Mouse (Mus musculus): ENCODE results near the gene Eva1b.

DNA sequence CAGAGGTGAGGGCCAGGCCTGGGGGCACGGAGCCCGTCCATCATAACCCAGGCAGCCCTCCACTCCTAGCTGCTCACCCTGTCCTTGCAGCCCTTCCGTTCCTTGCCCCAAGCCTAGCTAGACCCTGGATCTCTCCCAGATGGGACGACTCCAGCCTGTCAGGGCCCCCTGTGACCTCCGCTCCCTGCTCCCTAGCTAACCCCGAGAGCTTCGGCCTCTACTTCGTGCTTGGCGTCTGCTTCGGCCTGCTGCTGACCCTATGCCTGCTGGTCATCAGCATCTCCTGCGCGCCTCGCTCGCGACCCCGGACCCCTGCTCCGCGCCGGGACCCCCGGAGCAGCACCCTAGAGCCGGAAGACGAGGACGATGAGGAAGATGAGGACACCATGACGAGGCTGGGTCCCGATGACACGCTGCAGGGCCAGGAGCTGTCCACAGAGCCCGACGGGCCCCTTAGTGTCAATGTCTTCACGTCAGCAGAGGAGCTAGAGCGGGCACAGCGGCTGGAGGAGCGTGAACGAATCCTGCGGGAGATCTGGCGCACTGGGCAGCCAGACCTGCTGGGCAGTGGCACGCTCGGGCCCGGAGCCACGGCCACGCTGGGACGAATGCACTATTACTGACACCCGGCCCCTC is 1.6 kb downstream of the Eva1b start:
- TF ChIP-seq CTCF (IDR thresholded peaks at IDR 0.05; ENCODE audit: control insufficient read depth, insufficient read depth, insufficient read length) (no peak), MAX (IDR thresholded peaks at IDR 0.05) (no peak), MYOG (IDR thresholded peaks at IDR 0.05; ENCODE audit: control insufficient read depth, extremely low read depth, insufficient read length) (no peak), MYOD1 (IDR thresholded peaks at IDR 0.05; ENCODE audit: control insufficient read depth, insufficient read length, low read depth) (no peak), CEBPB (IDR thresholded peaks at IDR 0.05; ENCODE audit: low read depth) (no peak)
